Comparison of ENCODE assay signal across 9 mouse cellular contexts in genomic region chr3:104993800-104994199, GRCm38 (mm10). TPM values are rescaled to one million over a fixed set of nuclear protein-coding genes. Genes with fewer than 3 reads are reported as not detected.
DNase-seq lines count a peak whose midpoint lies in the region; ATAC-seq and TF ChIP-seq lines count a peak whose summit lies in the region.
"Had no signal": no experiment of that assay in that cellular context is flagged by ENCODE, and none has a peak within 500 bp of the region (broad histone marks: within the 10 kb centered on the region; RNA-seq: fewer than 3 reads in every experiment).

No protein-coding gene starts in this region.

- H3K27me3 ChIP-seq in cerebellum, adult 2 months (ENCODE audit: control insufficient read depth, insufficient read depth, low read length): no peaks in the 10 kb centered on the region
- no peaks in the 10 kb centered on the region for H3K27me3 ChIP-seq in hindbrain, embryonic 12.5 days
- H3K27me3 ChIP-seq in limb, embryonic 13.5 days: no peaks in the 10 kb centered on the region
- 0 out of 2 replicates have a peak, but pooled peaks cover 3% of the 10 kb centered on the region for H3K27me3 ChIP-seq in small intestine, adult 2 months (ENCODE audit: control insufficient read depth, insufficient read depth, low read length)
- H3K27me3 ChIP-seq: CH12.LX had no signal

- ATAC-seq in hindbrain, embryonic 12.5 days (ENCODE audit: low FRiP score): peak; percentile 49
- peak; percentile 70 for ATAC-seq in limb, embryonic 13.5 days (ENCODE audit: low FRiP score, low read depth)
- no peak for ATAC-seq in erythroid progenitor cell, adult 5-6 weeks (replicated peaks; ENCODE audit: low FRiP score, poor library complexity, severe bottlenecking)

- no peak overlapping the region for H3K9ac ChIP-seq in hindbrain, embryonic 12.5 days
- peak overlapping the region; percentile 31 for H3K9ac ChIP-seq in limb, embryonic 13.5 days

- TF ChIP-seq CTCF in cerebellum, adult 2 months (IDR thresholded peaks at IDR 0.05; ENCODE audit: borderline replicate concordance, insufficient read depth, low read depth, low read length): no peak
- TF ChIP-seq CTCF in small intestine, adult 2 months (IDR thresholded peaks at IDR 0.05; ENCODE audit: extremely low read depth, insufficient read length, insufficient replicate concordance, low read depth, low read length): no peak

- no peaks in the 10 kb centered on the region for H3K36me3 ChIP-seq in hindbrain, embryonic 12.5 days
- no peaks in the 10 kb centered on the region for H3K36me3 ChIP-seq in limb, embryonic 13.5 days
- H3K36me3 ChIP-seq in small intestine, adult 2 months (ENCODE audit: control insufficient read depth, insufficient read depth, low read length): no peaks in the 10 kb centered on the region

- no peak for TF ChIP-seq POLR2A in cerebellum, adult 2 months (IDR thresholded peaks at IDR 0.05; ENCODE audit: borderline replicate concordance, insufficient read depth, low read length)
- TF ChIP-seq POLR2A in small intestine, adult 2 months (IDR thresholded peaks at IDR 0.05; ENCODE audit: low read depth, low read length): no peak

- H3K4me2 ChIP-seq in hindbrain, embryonic 12.5 days (replicated peaks): no peak overlapping the region
- peak overlapping the region; percentile 44 for H3K4me2 ChIP-seq in limb, embryonic 13.5 days (replicated peaks)

- 61% methylated on average over 4 of the region's 4 CpGs for WGBS in cerebellum, adult 2 months
- 56% methylated on average over 4 of the region's 4 CpGs for WGBS in hindbrain, embryonic 12.5 days
- WGBS in limb, embryonic 13.5 days: 40% methylated on average over 4 of the region's 4 CpGs
- WGBS in small intestine, adult 2 months: 50% methylated on average over 4 of the region's 4 CpGs

- DNase-seq in cerebellum, adult 2 months: peak; percentile 15 to 35
- no peak for DNase-seq in cerebellum, postnatal 36 days
- DNase-seq in urinary bladder, postnatal 14 days (ENCODE audit: low spot score): peak; percentile 44
- no peak for DNase-seq in urinary bladder, adult 2 months (ENCODE audit: low spot score)

- H3K4me3 ChIP-seq in cerebellum, adult 2 months (replicated peaks; ENCODE audit: insufficient read depth, low read depth, low read length): no peak overlapping the region
- no peak overlapping the region for H3K4me3 ChIP-seq in hindbrain, embryonic 12.5 days
- no peak overlapping the region for H3K4me3 ChIP-seq in limb, embryonic 13.5 days
- no peak overlapping the region for H3K4me3 ChIP-seq in small intestine, adult 2 months (ENCODE audit: low read depth, low read length)

- peak overlapping the region; percentile 70; the same call in 1 of the 2 replicates for H3K27ac ChIP-seq in cerebellum, adult 2 months (ENCODE audit: insufficient read depth, low read length)
- peak overlapping the region; percentile 64; the same call in 1 of the 2 replicates for H3K27ac ChIP-seq in hindbrain, embryonic 12.5 days
- peak overlapping the region; percentile 85 for H3K27ac ChIP-seq in limb, embryonic 13.5 days
- peak overlapping the region; percentile 23; the same call in 1 of the 2 replicates for H3K27ac ChIP-seq in small intestine, adult 2 months (ENCODE audit: insufficient read depth, low read depth, low read length)

- no peaks in the 10 kb centered on the region for H3K9me3 ChIP-seq in hindbrain, embryonic 12.5 days (replicated peaks)
- H3K9me3 ChIP-seq in limb, embryonic 13.5 days: no peaks in the 10 kb centered on the region

- no peaks in the 10 kb centered on the region for H3K4me1 ChIP-seq in cerebellum, adult 2 months (ENCODE audit: control insufficient read depth, insufficient read depth, low read length)
- H3K4me1 ChIP-seq in hindbrain, embryonic 12.5 days: peaks cover 23% of the 10 kb centered on the region
- H3K4me1 ChIP-seq in limb, embryonic 13.5 days: peaks cover 42% of the 10 kb centered on the region
- H3K4me1 ChIP-seq in small intestine, adult 2 months (ENCODE audit: control insufficient read depth, insufficient read depth, insufficient read length, low read length): peaks cover 3% of the 10 kb centered on the region

RNA-seq across cellular contexts. Expression of gene Wnt2b, which starts 32.1 kb away (rescaled TPM):
- polyA plus RNA-seq in cerebellum, adult 2 months (2012; rRNA removed): 0.40 and 0.44 TPM in 2 replicates
- 14.3 and 19.6 TPM in 2 replicates for polyA plus RNA-seq in urinary bladder, adult 2 months (2012; rRNA removed)
- 1.1 and 1.9 TPM in 2 replicates for polyA plus RNA-seq in hindbrain, embryonic 12.5 days (2016; fragmentation: Nextera tagmentation; extraction: Ambion mirVana)
- 1.2 and 1.3 TPM in 2 replicates for polyA plus RNA-seq in limb, embryonic 13.5 days (2015; fragmentation: Nextera tagmentation; extraction: Ambion mirVana)
- polyA plus RNA-seq in small intestine, adult 2 months (2012; rRNA removed): 6.5 and 9.7 TPM in 2 replicates
- not detected in 2 replicates for total RNA-seq in erythroid progenitor cell, adult 5-6 weeks (2015; ENCODE audit: low replicate concordance)
- not detected in 2 replicates for total RNA-seq in erythroid progenitor cell, adult 5-6 weeks (2017; ENCODE audit: low replicate concordance)
- total RNA-seq: CH12.LX had no signal

RNA-seq across cellular contexts. Expression of gene Cttnbp2nl, which starts 59.1 kb away (rescaled TPM):
- polyA plus RNA-seq in cerebellum, adult 2 months (2012; rRNA removed): 7.4 TPM in 2 replicates
- 4.0 and 7.9 TPM in 2 replicates for polyA plus RNA-seq in urinary bladder, adult 2 months (2012; rRNA removed)
- polyA plus RNA-seq in hindbrain, embryonic 12.5 days (2016; fragmentation: Nextera tagmentation; extraction: Ambion mirVana): 60.3 and 66.8 TPM in 2 replicates
- polyA plus RNA-seq in limb, embryonic 13.5 days (2015; fragmentation: Nextera tagmentation; extraction: Ambion mirVana): 34.5 and 35.1 TPM in 2 replicates
- 2.0 and 2.9 TPM in 2 replicates for polyA plus RNA-seq in small intestine, adult 2 months (2012; rRNA removed)
- total RNA-seq in erythroid progenitor cell, adult 5-6 weeks (2015; ENCODE audit: low replicate concordance): 0.36 and 1.3 TPM in 2 replicates
- 0.30 and 0.51 TPM in 2 replicates for total RNA-seq in erythroid progenitor cell, adult 5-6 weeks (2017; ENCODE audit: low replicate concordance)

Comparison
In these comparisons a context has a peak if more than half of its experiments do, and no peak if none do; other contexts are left out.
1. DNase-seq: peak in cerebellum, adult 2 months (2 of 2) and urinary bladder, postnatal 14 days (single experiment); none in cerebellum, postnatal 36 days (0 of 2) and urinary bladder, adult 2 months (single experiment).
2. H3K27ac ChIP-seq: peak in every context shown above with its lines; median percentile 85 in limb, embryonic 13.5 days; 70 in cerebellum, adult 2 months; 64 in hindbrain, embryonic 12.5 days; 23 in small intestine, adult 2 months.